Mouse (Mus musculus) bone marrow, adult 2 months (tissue): ENCODE measurements around the gene Wdr83.
"Not testable (repeated sequence)": the region's sequence is repeated elsewhere in the genome, so short reads cannot be mapped to it uniquely, and the experiment has no call there.

Source experiments
- CTCF ChIP-seq: fragments of 200-500 bp; IDR thresholded peaks from 2 replicates; pipeline ENCODE4 v1.5.1; 2011; ENCODE audit warnings: low read length, control low read depth; ENCODE audit not compliant: control insufficient read depth, insufficient read depth
- POLR2A ChIP-seq: fragments of 200-500 bp; IDR thresholded peaks from 2 replicates; pipeline ENCODE4 v1.6.1; 2011; ENCODE audit warnings: low read depth, mild to moderate bottlenecking, control low read depth, low read length, borderline replicate concordance; ENCODE audit not compliant: control insufficient read depth

DNA sequence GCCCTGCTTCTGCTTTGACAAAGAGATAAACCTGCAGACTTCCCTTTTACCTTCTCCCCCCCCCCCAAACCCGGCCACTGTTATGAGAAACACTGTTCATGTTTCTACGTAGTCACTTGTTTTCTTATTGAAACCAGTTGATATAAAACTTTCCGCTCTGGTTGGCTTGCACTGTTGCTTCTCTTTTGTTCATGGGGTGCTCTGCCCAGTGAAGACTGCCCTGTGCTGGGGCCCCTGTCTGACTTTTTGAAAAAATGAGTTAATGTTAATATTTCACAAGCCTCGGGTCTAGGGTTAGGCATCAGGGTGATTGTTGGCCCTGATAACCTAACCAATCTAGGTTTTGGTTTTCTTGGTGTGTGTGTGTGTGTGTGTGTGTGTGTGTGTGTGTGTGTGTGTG is 1.1 kb upstream of the Wdr83 start:
- TF ChIP-seq POLR2A, CTCF: not testable (repeated sequence)
